Mouse (Mus musculus): ENCODE results near the gene Saa1. TPM values are rescaled to one million over a fixed set of nuclear protein-coding genes. Genes with fewer than 3 reads are reported as not detected.

Saa1 gene
- polyA plus RNA-seq, 1 experiment from 2014 or later = 0.23 TPM

DNA sequence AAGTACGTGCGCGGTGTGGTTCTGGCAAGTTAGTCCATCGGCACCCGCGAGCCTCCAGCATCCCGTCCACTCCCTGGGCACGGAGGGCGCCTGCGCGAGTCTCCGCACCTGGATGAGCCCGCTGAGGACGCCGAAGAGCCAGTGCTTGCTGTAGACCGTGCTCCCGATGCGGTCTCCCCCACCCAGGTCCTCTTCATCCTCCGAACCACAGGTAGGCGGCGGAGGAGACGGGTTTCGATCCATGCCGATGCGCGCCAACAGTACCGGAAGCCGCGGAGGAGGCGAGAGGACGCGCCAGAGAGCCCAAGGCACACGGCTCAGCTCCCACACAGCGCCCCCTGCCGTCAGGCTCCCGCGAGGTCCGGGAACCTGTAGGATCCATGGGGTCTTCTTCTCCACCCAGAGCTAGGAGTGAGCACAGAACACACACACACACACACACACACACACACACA is 32.4 kb downstream of the Saa1 start, which contains the start of gene Saal1:
Saal1 (minus strand) TSS at position 291 of the 455 bp plus-strand sequence.
- WGBS = under 1% methylated on average over 38 of the region's 38 CpGs
- peak within 1 kb of the TSS; percentile 52 for H3K4me2 ChIP-seq (ENCODE audit: low read length)
- H3K4me1 ChIP-seq (ENCODE audit: control insufficient read depth, insufficient read depth, low read length) = peaks cover 7% of the 10 kb centered on the region
- no peaks in the 10 kb centered on the region for H3K9me3 ChIP-seq (replicated peaks; ENCODE audit: control insufficient read depth, low read length, poor library complexity, severe bottlenecking)
- ATAC-seq = peak; percentile 98
- no peaks in the 10 kb centered on the region for H3K27me3 ChIP-seq (ENCODE audit: control insufficient read depth, insufficient read depth, low read depth, low read length)
- H3K27ac ChIP-seq (ENCODE audit: low read length) = peak within 1 kb of the TSS; percentile 85
- no peaks in the 10 kb centered on the region for H3K36me3 ChIP-seq (ENCODE audit: control insufficient read depth, insufficient read depth, low read length)
- peak within 1 kb of the TSS; percentile 92 for H3K9ac ChIP-seq (ENCODE audit: low read depth, low read length)
- peak within 1 kb of the TSS; percentile 82 for H3K4me3 ChIP-seq (ENCODE audit: low read depth, low read length)

DNA sequence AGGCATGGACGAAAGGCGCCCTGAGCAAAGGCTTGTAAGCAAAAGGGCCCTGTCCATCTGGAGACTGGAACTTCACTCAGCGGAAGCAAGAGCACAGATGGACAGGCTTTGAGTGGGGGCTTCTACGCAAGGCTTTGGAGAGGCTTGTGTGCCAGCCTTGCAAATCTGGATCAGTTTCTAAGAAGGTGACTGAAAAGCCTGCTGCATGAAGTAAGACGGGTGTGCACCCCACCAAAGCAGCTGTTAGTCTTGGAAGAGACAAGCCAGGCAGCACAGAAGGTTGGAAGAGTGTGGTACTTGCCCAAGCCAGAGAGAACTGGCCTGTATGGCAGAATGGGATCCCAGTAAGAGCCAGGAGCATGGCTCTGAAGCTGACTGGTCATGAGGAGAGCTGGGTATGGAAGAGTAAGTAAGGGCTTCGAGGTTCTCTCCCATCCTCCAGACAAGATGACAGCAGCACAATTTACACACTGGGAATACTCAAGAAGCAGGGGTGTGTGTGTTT is 42.2 kb downstream of the Saa1 start:
- 97% methylated on average over 6 of the region's 6 CpGs for WGBS
- no peak overlapping the region for H3K4me3 ChIP-seq (ENCODE audit: low read depth, low read length)
- no peaks in the 10 kb centered on the region for H3K9me3 ChIP-seq (replicated peaks; ENCODE audit: control insufficient read depth, low read length, poor library complexity, severe bottlenecking)
- H3K27ac ChIP-seq (ENCODE audit: low read length) = no peak overlapping the region
- no peaks in the 10 kb centered on the region for H3K27me3 ChIP-seq (ENCODE audit: control insufficient read depth, insufficient read depth, low read depth, low read length)
- H3K36me3 ChIP-seq (ENCODE audit: control insufficient read depth, insufficient read depth, low read length) = peaks cover 25% of the 10 kb centered on the region
- H3K9ac ChIP-seq (ENCODE audit: low read depth, low read length) = no peak overlapping the region
- H3K4me2 ChIP-seq (ENCODE audit: low read length) = no peak overlapping the region
- H3K4me1 ChIP-seq (ENCODE audit: control insufficient read depth, insufficient read depth, low read length) = no peaks in the 10 kb centered on the region
- ATAC-seq = no peak

DNA sequence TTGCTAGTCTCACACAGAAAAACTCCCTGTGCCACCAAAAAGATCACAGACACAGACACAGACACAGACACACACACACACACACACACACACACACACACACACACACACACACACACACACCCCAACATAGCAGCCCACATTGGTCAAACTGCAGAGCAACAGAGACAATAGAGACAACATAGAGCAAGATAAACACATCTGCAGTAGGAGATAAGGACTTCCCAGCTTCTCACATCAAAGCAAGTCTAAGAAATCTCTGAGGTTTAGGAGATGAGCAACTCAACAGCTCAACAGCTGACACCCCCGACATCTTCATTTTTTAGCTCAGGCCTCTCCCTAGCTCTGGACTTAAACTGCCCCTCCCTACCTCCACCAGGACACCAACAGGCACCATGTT is 46.0 kb downstream of the Saa1 start:
- no peaks in the 10 kb centered on the region for H3K27me3 ChIP-seq (ENCODE audit: control insufficient read depth, insufficient read depth, low read depth, low read length)
- no peak overlapping the region for H3K27ac ChIP-seq (ENCODE audit: low read length)
- no peak overlapping the region for H3K9ac ChIP-seq (ENCODE audit: low read depth, low read length)
- WGBS = 85% methylated on average over 1 of the region's 1 CpGs
- H3K9me3 ChIP-seq (replicated peaks; ENCODE audit: control insufficient read depth, low read length, poor library complexity, severe bottlenecking) = no peaks in the 10 kb centered on the region
- H3K4me1 ChIP-seq (ENCODE audit: control insufficient read depth, insufficient read depth, low read length) = no peaks in the 10 kb centered on the region
- no peak overlapping the region for H3K4me2 ChIP-seq (ENCODE audit: low read length)
- ATAC-seq = no peak
- no peak overlapping the region for H3K4me3 ChIP-seq (ENCODE audit: low read depth, low read length)
- peaks cover 12% of the 10 kb centered on the region for H3K36me3 ChIP-seq (ENCODE audit: control insufficient read depth, insufficient read depth, low read length)

Other genes starting within 250 kb of the Saa1 start
- 43.7 and 45.8 TPM in 2 replicates for gene Sergef, start 103.2 kb downstream of the Saa1 start, polyA plus RNA-seq (2015; fragmentation: Nextera tagmentation; extraction: Ambion mirVana)
- gene Tph1, start 70.4 kb downstream of the Saa1 start, polyA plus RNA-seq (2015; fragmentation: Nextera tagmentation; extraction: Ambion mirVana) = 0.60 TPM in 2 replicates
- 14.5 and 15.0 TPM in 2 replicates for gene Saal1, start 32.3 kb downstream of the Saa1 start, polyA plus RNA-seq (2015; fragmentation: Nextera tagmentation; extraction: Ambion mirVana)
- 0.31 TPM in 1 of 2 replicates, not detected in the other for gene Saa3, start 27.3 kb downstream of the Saa1 start, polyA plus RNA-seq (2015; fragmentation: Nextera tagmentation; extraction: Ambion mirVana)
- not detected in 2 replicates for gene Saa4, start 10.4 kb downstream of the Saa1 start, polyA plus RNA-seq (2015; fragmentation: Nextera tagmentation; extraction: Ambion mirVana)
- not detected in 2 replicates for gene Saa2, start 8.8 kb upstream of the Saa1 start, polyA plus RNA-seq (2015; fragmentation: Nextera tagmentation; extraction: Ambion mirVana)
- 11.1 and 14.0 TPM in 2 replicates for gene Hps5, start 53.1 kb upstream of the Saa1 start, polyA plus RNA-seq (2015; fragmentation: Nextera tagmentation; extraction: Ambion mirVana)
- 40.9 and 46.8 TPM in 2 replicates for gene Gtf2h1, start 53.1 kb upstream of the Saa1 start, polyA plus RNA-seq (2015; fragmentation: Nextera tagmentation; extraction: Ambion mirVana)
- 596 and 701 TPM in 2 replicates for gene Ldha, start 98.5 kb upstream of the Saa1 start, polyA plus RNA-seq (2015; fragmentation: Nextera tagmentation; extraction: Ambion mirVana)
- 0.33 and 0.46 TPM in 2 replicates for gene Ldhc, start 118.2 kb upstream of the Saa1 start, polyA plus RNA-seq (2015; fragmentation: Nextera tagmentation; extraction: Ambion mirVana)
- 372 and 375 TPM in 2 replicates for gene Tsg101, start 177.0 kb upstream of the Saa1 start, polyA plus RNA-seq (2015; fragmentation: Nextera tagmentation; extraction: Ambion mirVana)
- gene Uevld, start 215.5 kb upstream of the Saa1 start, polyA plus RNA-seq (2015; fragmentation: Nextera tagmentation; extraction: Ambion mirVana) = 5.3 and 6.0 TPM in 2 replicates
- gene Gm9999, start 240.6 kb upstream of the Saa1 start, polyA plus RNA-seq (2015; fragmentation: Nextera tagmentation; extraction: Ambion mirVana) = not detected in 2 replicates

Measured in midbrain, embryonic 16.5 days (tissue).